Mouse (Mus musculus) CH12.LX (cell line): ENCODE results near the gene Ugt1a6b. TPM values are rescaled to one million over a fixed set of nuclear protein-coding genes. Genes with fewer than 3 reads are reported as not detected.

Source experiments
- DNase-seq: peaks from one replicate; pipeline ENCODE4 v3.0.0-alpha.2; 2013; ENCODE audit errors: extremely low read depth
- H3K27ac ChIP-seq: 2 replicates; pipeline ENCODE4 v1.5.1; 2012; ENCODE audit warnings: low read depth, mild to moderate bottlenecking, control low read depth, moderate library complexity; ENCODE audit not compliant: insufficient read depth
- H3K27me3 ChIP-seq: replicated peaks from 2 replicates; pipeline ENCODE3; 2012; ENCODE audit warnings: inconsistent platforms
- H3K36me3 ChIP-seq, 2 experiments: replicated peaks in 1 of 2; 2 replicates each; pipeline versions ENCODE3 to v1.6.1; 2012; ENCODE audit warnings: inconsistent platforms in 1 of 2, low read length in 1 of 2, mild to moderate bottlenecking in 1 of 2, mixed read lengths in 1 of 2, moderate library complexity in 1 of 2; ENCODE audit not compliant: control insufficient read depth in 1 of 2, insufficient read depth in 1 of 2
- H3K4me1 ChIP-seq, 2 experiments: 2 replicates each; pipeline ENCODE4 v1.6.1; 2012; ENCODE audit warnings: inconsistent platforms in 1 of 2, moderate library complexity in 1 of 2; ENCODE audit not compliant: insufficient read depth in 2 of 2, control insufficient read depth in 1 of 2
- H3K4me2 ChIP-seq: 2 replicates; pipeline ENCODE4 v1.6.1; 2012; ENCODE audit warnings: low read depth, mild to moderate bottlenecking, control low read depth; ENCODE audit not compliant: poor library complexity, insufficient read depth, severe bottlenecking
- H3K4me3 ChIP-seq, 3 experiments: fragments of 150-350 bp in 1 of 3; sonication (generic) in 1 of 3; replicated peaks in 1 of 3; 2 replicates each; pipeline versions ENCODE3 to v1.5.1; 2011 to 2012; ENCODE audit warnings: low read depth in 2 of 3, low read length in 2 of 3, mild to moderate bottlenecking in 2 of 3, moderate library complexity in 2 of 3, control low read depth in 1 of 3, improper control_type of control experiment in 1 of 3, inconsistent platforms in 1 of 3, mixed read lengths in 1 of 3; ENCODE audit not compliant: poor library complexity in 1 of 3
- H3K79me2 ChIP-seq: replicated peaks from 2 replicates; pipeline ENCODE4 v1.6.1; 2012; ENCODE audit warnings: mild to moderate bottlenecking, moderate library complexity; ENCODE audit not compliant: control insufficient read depth, poor library complexity, insufficient read depth, severe bottlenecking; ENCODE audit errors: extremely low read depth
- H3K9ac ChIP-seq: 2 replicates; pipeline ENCODE4 v1.6.1; 2012; ENCODE audit warnings: low read depth, mild to moderate bottlenecking, control low read depth, moderate library complexity; ENCODE audit not compliant: insufficient read depth
- H3K9me3 ChIP-seq: replicated peaks from 2 replicates; pipeline ENCODE3; 2012; ENCODE audit warnings: low read length, inconsistent platforms, mixed read lengths
- BHLHE40 ChIP-seq: IDR thresholded peaks from 2 replicates; pipeline ENCODE4 v1.6.1; 2011; ENCODE audit warnings: mild to moderate bottlenecking, low read depth, low read length, improper control_type of control experiment
- CHD1 ChIP-seq: IDR thresholded peaks from 2 replicates; pipeline ENCODE4 v1.6.1; 2012; ENCODE audit warnings: low read depth, low read length, improper control_type of control experiment, inconsistent platforms
- CHD2 ChIP-seq: IDR thresholded peaks from 2 replicates; pipeline ENCODE4 v1.6.1; 2011; ENCODE audit warnings: low read length, improper control_type of control experiment
- CTCF ChIP-seq, 2 experiments: IDR thresholded peaks in 1 of 2; conservative IDR thresholded peaks in 1 of 2; 2 replicates each; pipeline ENCODE4 v1.5.1; 2011 to 2012; ENCODE audit warnings: low read depth in 2 of 2, low read length in 2 of 2, improper control_type of control experiment in 1 of 2, inconsistent platforms in 1 of 2, mild to moderate bottlenecking in 1 of 2, moderate library complexity in 1 of 2
- E2F4 ChIP-seq: IDR thresholded peaks from 2 replicates; pipeline ENCODE4 v1.6.1; 2011; ENCODE audit warnings: low read depth, low read length, improper control_type of control experiment; ENCODE audit not compliant: insufficient replicate concordance
- ETS1 ChIP-seq: conservative IDR thresholded peaks from 2 replicates; pipeline ENCODE4 v1.6.1; 2012; ENCODE audit warnings: low read depth, mild to moderate bottlenecking, inconsistent platforms, low read length, improper control_type of control experiment, moderate library complexity
- IRF4 ChIP-seq: IDR thresholded peaks from 2 replicates; pipeline ENCODE4 v1.6.1; 2014; ENCODE audit warnings: low read depth, mild to moderate bottlenecking, inconsistent platforms, low read length, improper control_type of control experiment
- JUND ChIP-seq: conservative IDR thresholded peaks from 2 replicates; pipeline ENCODE4 v1.6.1; 2011; ENCODE audit warnings: low read depth, low read length, improper control_type of control experiment
- KAT2A ChIP-seq: IDR thresholded peaks from 2 replicates; pipeline ENCODE4 v1.6.1; 2012; ENCODE audit warnings: low read length, improper control_type of control experiment, inconsistent platforms; ENCODE audit not compliant: insufficient replicate concordance
- MAFK ChIP-seq: IDR thresholded peaks from 2 replicates; pipeline ENCODE4 v1.6.1; 2011; ENCODE audit warnings: low read length, improper control_type of control experiment; ENCODE audit not compliant: insufficient replicate concordance
- MAX ChIP-seq: IDR thresholded peaks from 2 replicates; pipeline ENCODE4 v1.6.1; 2011; ENCODE audit warnings: low read length, improper control_type of control experiment
- MEF2A ChIP-seq: IDR thresholded peaks from 2 replicates; pipeline ENCODE4 v1.6.1; 2014; ENCODE audit warnings: low read depth, mild to moderate bottlenecking, inconsistent platforms, low read length, improper control_type of control experiment, borderline replicate concordance
- MXI1 ChIP-seq: IDR thresholded peaks from 2 replicates; pipeline ENCODE4 v1.6.1; 2011; ENCODE audit warnings: mild to moderate bottlenecking, low read depth, low read length, improper control_type of control experiment
- MYC ChIP-seq: IDR thresholded peaks from 2 replicates; pipeline ENCODE4 v1.6.1; 2011; ENCODE audit warnings: low read depth, mild to moderate bottlenecking, improper control_type of control experiment, low read length
- NELFE ChIP-seq: IDR thresholded peaks from 2 replicates; pipeline ENCODE4 v1.6.1; 2011; ENCODE audit warnings: low read depth, low read length, improper control_type of control experiment
- NRF1 ChIP-seq: IDR thresholded peaks from 2 replicates; pipeline ENCODE4 v1.6.1; 2014; ENCODE audit warnings: low read depth, mild to moderate bottlenecking, inconsistent platforms, low read length, improper control_type of control experiment, moderate library complexity
- PAX5 ChIP-seq: IDR thresholded peaks from 2 replicates; pipeline ENCODE4 v1.6.1; 2012; ENCODE audit warnings: low read length, inconsistent platforms, mixed read lengths
- POLR2A ChIP-seq: IDR thresholded peaks from 2 replicates; pipeline ENCODE4 v1.6.1; 2011; ENCODE audit warnings: low read depth, mild to moderate bottlenecking, improper control_type of control experiment, low read length
- RCOR1 ChIP-seq: conservative IDR thresholded peaks from 2 replicates; pipeline ENCODE4 v1.6.1; 2012; ENCODE audit warnings: low read depth, mild to moderate bottlenecking, inconsistent platforms, low read length, improper control_type of control experiment
- TBP ChIP-seq: conservative IDR thresholded peaks from 2 replicates; pipeline ENCODE4 v1.6.1; 2011; ENCODE audit warnings: low read depth, low read length, improper control_type of control experiment
- USF1 ChIP-seq: IDR thresholded peaks from 2 replicates; pipeline ENCODE4 v1.6.1; 2014; ENCODE audit warnings: low read depth, mild to moderate bottlenecking, inconsistent platforms, low read length, improper control_type of control experiment
- ZC3H11A ChIP-seq: IDR thresholded peaks from 2 replicates; pipeline ENCODE4 v1.6.1; 2012; ENCODE audit warnings: low read depth, mild to moderate bottlenecking, inconsistent platforms, low read length, improper control_type of control experiment
- ZKSCAN1 ChIP-seq: IDR thresholded peaks from 2 replicates; pipeline ENCODE4 v1.6.1; 2012; ENCODE audit warnings: low read depth, inconsistent platforms, low read length, improper control_type of control experiment, borderline replicate concordance
- ZNF384 ChIP-seq: IDR thresholded peaks from 2 replicates; pipeline ENCODE4 v1.6.1; 2012; ENCODE audit warnings: low read depth, low read length, improper control_type of control experiment, inconsistent platforms
- dilution Hi-C: fragments of 300-500 bp; cut with MboI; formaldehyde crosslinking; loops from 2 replicates; pipeline ENCODE4 v1.14.3; 2020; ENCODE audit warnings: low sequenced_read_pairs; ENCODE audit not compliant: extremely low pct_unique_long_range_greater_than_20kb, extremely low pct_ligation_motif_present
- in situ Hi-C: fragments of 300-500 bp; cut with MboI; formaldehyde crosslinking; loops from 3 replicates; pipeline ENCODE4 v1.14.3; 2019; ENCODE audit warnings: low sequenced_read_pairs, low pct_ligation_motif_present, low pct_unique_long_range_greater_than_20kb, mixed read lengths
- polyA plus RNA-seq: library from polyadenylated mRNA; unstranded; fragments of >175 nt; gene quantifications from 2 replicates; pipeline ENCODE4 v1.2.1, GENCODE M21; 2012; ENCODE audit warnings: low read depth; ENCODE audit not compliant: insufficient read length
- total RNA-seq, 2 experiments: library from RNA; depleted of rRNA; stranded (reverse); fragments of 300-350 nt in 1 of 2; fragments of >200 nt in 1 of 2; gene quantifications; 2 replicates each; pipeline ENCODE4 v1.2.3; 2012 to 2014

Gene Ugt1a6b
- total and polyA plus RNA-seq, 3 experiments, result 0.13 to 0.26 TPM; not detected in 1

DNA sequence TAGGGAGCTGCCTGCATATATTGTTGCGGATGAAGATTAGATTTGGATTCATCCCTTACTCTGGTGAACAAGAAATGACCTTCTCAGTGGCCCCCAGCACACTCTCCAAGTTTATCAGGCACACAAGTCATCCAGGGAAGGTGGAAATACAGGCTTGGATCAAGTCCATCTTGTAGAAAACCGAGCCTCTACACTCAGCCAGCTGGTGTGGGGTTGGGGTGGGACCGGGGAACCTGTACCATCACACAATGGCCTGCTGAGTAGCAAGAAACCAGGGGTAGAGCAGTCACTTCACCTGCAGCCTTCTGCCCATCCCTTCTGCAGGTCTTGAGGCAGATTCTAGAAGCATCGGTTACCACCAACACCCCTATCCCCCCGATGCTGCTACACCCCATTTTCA is 131.6 kb downstream of the Ugt1a6b start:
- TF ChIP-seq POLR2A, result no peak
- no peak for TF ChIP-seq PAX5
- no peak for TF ChIP-seq TBP
- TF ChIP-seq NELFE, result no peak
- TF ChIP-seq MYC, result no peak
- TF ChIP-seq CHD2, result no peak
- TF ChIP-seq BHLHE40, result no peak
- no peak for TF ChIP-seq CTCF (conservative IDR thresholded peaks at IDR 0.05 in 1 of 2, IDR thresholded peaks at IDR 0.05 in 1 of 2; ENCODE audit: low read depth in 2 of 2, low read length in 2 of 2)
- TF ChIP-seq MAFK, result no peak
- no peak for TF ChIP-seq MAX
- no peak for TF ChIP-seq E2F4
- no peak for TF ChIP-seq ZNF384
- H3K27ac ChIP-seq, result no peak overlapping the region
- dilution Hi-C loops, result no loop called here
- H3K4me3 ChIP-seq, result no peak overlapping the region
- peaks cover 84% of the 10 kb centered on the region for H3K9me3 ChIP-seq
- no peak overlapping the region for H3K9ac ChIP-seq
- in situ Hi-C loops, result no loop called here
- no peak overlapping the region for H3K4me2 ChIP-seq
- H3K79me2 ChIP-seq, result no peaks in the 10 kb centered on the region
- H3K36me3 ChIP-seq, result no peaks in the 10 kb centered on the region
- H3K4me1 ChIP-seq, result no peaks in the 10 kb centered on the region
- DNase-seq, result no peak
- peaks cover 32% of the 10 kb centered on the region for H3K27me3 ChIP-seq

DNA sequence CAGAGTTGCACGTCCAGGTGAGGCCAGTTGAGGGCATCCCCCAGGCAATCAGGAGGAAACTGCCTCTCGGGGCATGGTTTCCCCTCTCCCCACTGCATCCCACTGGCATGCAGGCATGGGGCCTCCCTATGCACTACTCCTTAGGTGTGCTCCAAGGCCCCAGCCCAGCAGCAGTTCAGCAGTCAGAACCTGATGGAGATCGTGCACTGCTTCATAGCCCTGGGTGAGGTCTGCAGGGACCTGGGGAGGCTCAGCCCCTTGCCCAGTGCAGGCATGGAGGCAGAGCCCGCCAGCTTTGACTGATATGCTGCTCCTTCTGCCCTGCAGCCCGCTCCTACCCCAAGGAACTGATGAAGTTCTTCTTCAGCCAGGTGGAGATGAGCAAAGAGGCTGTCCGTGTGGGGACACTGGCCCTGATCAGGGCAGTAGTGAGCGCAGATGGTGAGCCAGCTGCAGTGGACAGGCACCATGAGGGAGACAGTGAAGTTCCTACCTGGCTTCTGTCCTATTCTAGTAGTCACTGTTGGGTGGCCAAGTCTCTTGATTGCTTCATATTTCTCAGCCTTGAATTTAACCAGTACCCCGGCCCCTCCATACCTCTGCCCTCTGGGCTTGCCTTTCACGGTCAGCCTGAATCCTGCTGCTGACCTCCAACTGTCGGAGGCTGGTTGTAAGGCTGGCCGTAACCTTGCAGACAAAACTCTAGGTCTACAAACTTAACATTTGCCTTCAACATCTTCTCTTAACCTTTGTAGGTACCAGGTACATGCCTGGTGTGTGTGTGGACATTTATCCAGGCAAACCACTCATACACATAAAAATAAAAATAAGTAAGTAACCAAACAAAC is 132.2 kb downstream of the Ugt1a6b start:
- no peak overlapping the region for H3K9ac ChIP-seq
- no peak overlapping the region for H3K27ac ChIP-seq
- peaks cover 35% of the 10 kb centered on the region for H3K27me3 ChIP-seq
- no peak overlapping the region for H3K4me2 ChIP-seq
- no peaks in the 10 kb centered on the region for H3K36me3 ChIP-seq
- H3K79me2 ChIP-seq, result no peaks in the 10 kb centered on the region
- no peak for DNase-seq
- TF ChIP-seq ZKSCAN1, result no peak
- TF ChIP-seq MAFK, result no peak
- no peak for TF ChIP-seq MXI1
- TF ChIP-seq KAT2A, result no peak
- no peak for TF ChIP-seq ETS1
- no peak for TF ChIP-seq JUND
- no peak for TF ChIP-seq USF1
- no peak for TF ChIP-seq ZC3H11A
- TF ChIP-seq CTCF (conservative IDR thresholded peaks at IDR 0.05 in 1 of 2, IDR thresholded peaks at IDR 0.05 in 1 of 2; ENCODE audit: low read depth in 2 of 2, low read length in 2 of 2), result no peak
- TF ChIP-seq NRF1, result no peak
- no peak for TF ChIP-seq CHD1
- no peak for TF ChIP-seq MEF2A
- TF ChIP-seq IRF4, result no peak
- TF ChIP-seq RCOR1, result no peak
- H3K9me3 ChIP-seq, result peaks cover 84% of the 10 kb centered on the region
- H3K4me1 ChIP-seq, result no peaks in the 10 kb centered on the region
- dilution Hi-C loops (no loop called here), in situ Hi-C loops (no loop called here)
- H3K4me3 ChIP-seq, result no peak overlapping the region
